Mouse (Mus musculus) cerebellum, adult 2 months (tissue): ENCODE results near the gene Fer1l5. TPM values are rescaled to one million over a fixed set of nuclear protein-coding genes. Genes with fewer than 3 reads are reported as not detected.

ENCODE experiments used
- DNase-seq, 2 experiments: peaks; one replicate each; pipeline ENCODE4 v3.0.0; 2021
- H3K27ac ChIP-seq: fragments of 200-500 bp; 2 replicates; pipeline ENCODE4 v1.5.1; 2012; ENCODE audit warnings: low read length, control low read depth, inconsistent platforms; ENCODE audit not compliant: insufficient read depth
- H3K27me3 ChIP-seq: fragments of 200-500 bp; 2 replicates; pipeline ENCODE4 v1.6.1; 2012; ENCODE audit warnings: inconsistent platforms, mild to moderate bottlenecking, low read length, moderate library complexity; ENCODE audit not compliant: control insufficient read depth, insufficient read depth
- H3K4me1 ChIP-seq: fragments of 200-500 bp; 2 replicates; pipeline ENCODE4 v1.6.1; 2011; ENCODE audit warnings: low read length; ENCODE audit not compliant: control insufficient read depth, insufficient read depth
- H3K4me3 ChIP-seq: fragments of 200-500 bp; replicated peaks from 2 replicates; pipeline ENCODE3; 2011; ENCODE audit warnings: mild to moderate bottlenecking, low read depth, low read length, control low read depth; ENCODE audit not compliant: insufficient read depth
- CTCF ChIP-seq: fragments of 200-500 bp; IDR thresholded peaks from 2 replicates; pipeline ENCODE4 v1.5.1; 2011; ENCODE audit warnings: low read depth, mild to moderate bottlenecking, control low read depth, low read length, moderate library complexity, borderline replicate concordance; ENCODE audit not compliant: insufficient read depth
- POLR2A ChIP-seq: fragments of 200-500 bp; IDR thresholded peaks from 2 replicates; pipeline ENCODE4 v1.6.1; 2011; ENCODE audit warnings: low read length, control low read depth, borderline replicate concordance; ENCODE audit not compliant: insufficient read depth
- WGBS: fragments of 180-500 bp; shearing (Covaris S2); methylation state at CpG from one replicate; pipeline ENCODE4 v1.1.7; 2018; 5-methylcytosine and 5-hydroxymethylcytosine counted together
- polyA plus RNA-seq: library from polyadenylated mRNA; depleted of rRNA; stranded (reverse); fragments of >200 nt; gene quantifications from 2 replicates; pipeline ENCODE4 v1.2.3, GENCODE M21; 2012

Fer1l5 gene
- polyA plus RNA-seq, 1 experiment: not detected

- no peak for DNase-seq
- no peak for TF ChIP-seq POLR2A
- TF ChIP-seq CTCF: no peak
- Histone ChIP-seq H3K4me1 (no peaks in the 10 kb centered on the region), H3K27ac (no peak overlapping the region), H3K4me3 (no peak overlapping the region), H3K27me3 (no peaks in the 10 kb centered on the region)
- 94% methylated on average over 6 of the region's 6 CpGs for WGBS
Observed at GRCm38 (mm10) chr1:36342547-36342946, 29.5 kb upstream of the Fer1l5 start.

- WGBS: 91% methylated on average over 4 of the region's 4 CpGs
- Histone ChIP-seq H3K27ac (no peak overlapping the region), H3K4me1 (no peaks in the 10 kb centered on the region), H3K4me3 (no peak overlapping the region), H3K27me3 (no peaks in the 10 kb centered on the region)
- TF ChIP-seq POLR2A (no peak), CTCF (no peak)
- no peak for DNase-seq
Observed at GRCm38 (mm10) chr1:36352351-36352750, 19.7 kb upstream of the Fer1l5 start.

- 93% methylated on average over 5 of the region's 5 CpGs for WGBS
Observed at GRCm38 (mm10) chr1:36356955-36357695, 15.0 kb upstream of the Fer1l5 start.

GRCm38 (mm10) chr1:36367698-36368097 lies 4.4 kb upstream of the Fer1l5 start:
- Histone ChIP-seq H3K4me3 (peak overlapping the region; percentile 87), H3K27me3 (no peaks in the 10 kb centered on the region), H3K27ac (no peak overlapping the region), H3K4me1 (peaks cover 15% of the 10 kb centered on the region)
- 4% methylated on average over 12 of the region's 12 CpGs for WGBS
- TF ChIP-seq CTCF (no peak), POLR2A (no peak)
- peak; percentile 15 to 24 for DNase-seq

More at GRCm38 (mm10) chr1:36356955-36357695, 15.0 kb upstream of the Fer1l5 start:
- H3K27ac ChIP-seq: no peak overlapping the region
- no peaks in the 10 kb centered on the region for H3K27me3 ChIP-seq
- DNase-seq: no peak
- TF ChIP-seq POLR2A (no peak), CTCF (no peak)
- H3K4me1 ChIP-seq: no peaks in the 10 kb centered on the region; the same call in 1 of the 2 replicates
- no peak overlapping the region for H3K4me3 ChIP-seq

- TF ChIP-seq POLR2A: no peak
- TF ChIP-seq CTCF: no peak
- Histone ChIP-seq H3K4me1 (peaks cover 15% of the 10 kb centered on the region), H3K27ac (no peak overlapping the region), H3K27me3 (no peaks in the 10 kb centered on the region), H3K4me3 (peak overlapping the region; percentile 87)
- peak in 1 of 2 experiments; percentile 68 for DNase-seq
- 2% methylated on average over 53 of the region's 55 CpGs for WGBS
Observed at GRCm38 (mm10) chr1:36368112-36368968, 3.8 kb upstream of the Fer1l5 start.

GRCm38 (mm10) chr1:36368969-36369645 lies 3.0 kb upstream of the Fer1l5 start, which contains the start of gene Kansl3:
Gene Kansl3 (minus strand): TSS chr1:36369181.
- WGBS: 5% methylated on average over 61 of the region's 61 CpGs
- Histone ChIP-seq H3K27ac (no peak within 1 kb of the TSS), H3K4me1 (peaks cover 15% of the 10 kb centered on the region), H3K4me3 (peak within 1 kb of the TSS; percentile 87), H3K27me3 (no peaks in the 10 kb centered on the region)
- DNase-seq: peak; percentile 86 to 93
- TF ChIP-seq CTCF (no peak), POLR2A (peak; percentile 91)

- H3K27ac ChIP-seq: no peak overlapping the region
- peaks cover 10% of the 10 kb centered on the region; the same call in 1 of the 2 replicates for H3K4me1 ChIP-seq
- H3K27me3 ChIP-seq: no peaks in the 10 kb centered on the region
- no peak for DNase-seq
- no peak for TF ChIP-seq CTCF
- no peak for TF ChIP-seq POLR2A
- WGBS: 67% methylated on average over 6 of the region's 6 CpGs
- no peak overlapping the region for H3K4me3 ChIP-seq
Observed at GRCm38 (mm10) chr1:36370918-36371317, 1.2 kb upstream of the Fer1l5 start.
